Mouse (Mus musculus) adrenal gland, postnatal 10 days (tissue): Measurements from ENCODE around the gene Impdh2. TPM values are rescaled to one million over a fixed set of nuclear protein-coding genes. Genes with fewer than 3 reads are reported as not detected.
"Not testable (repeated sequence)": the region's sequence is repeated elsewhere in the genome, so short reads cannot be mapped to it uniquely, and the experiment has no call there.

Experiments
- DNase-seq: peaks from one replicate; pipeline ENCODE4 v3.0.0; 2021; ENCODE audit warnings: mixed read lengths
- microRNA-seq: library from miRNA; unstranded; fragments of <30 nt; microRNA quantifications from one replicate; pipeline ENCODE4 v1.2.0, GENCODE M21; 2021
- total RNA-seq, 2 experiments: library from RNA; stranded (reverse); gene quantifications; 2 replicates each; pipeline ENCODE4 v1.2.3; 2021

The Impdh2 gene
- total RNA-seq, 2 experiments from 2014 or later = 80.6 to 83.7 TPM

GRCm38 (mm10) chr9:108601986-108602385 lies 41.9 kb downstream of the Impdh2 start:
- DNase-seq = no peak

- DNase-seq = not testable (repeated sequence)
These were observed 47.8 kb downstream of the Impdh2 start for GRCm38 (mm10) chr9:108607929-108608328.

- DNase-seq = no peak
These were observed 48.8 kb downstream of the Impdh2 start for GRCm38 (mm10) chr9:108608889-108609288.

GRCm38 (mm10) chr9:108611488-108611887 lies 51.4 kb downstream of the Impdh2 start:
- DNase-seq = no peak

Small RNA genes within 50 kb of the gene (microRNA-seq; reads per million reads assigned to microRNA genes)
- not detected for gene Gm24083
- gene Mir191 = not detected
- 1,609 reads per million, percentile 81 among the genes with 10 or more reads in this experiment for gene Mir425

Other genes starting within 250 kb of the Impdh2 start
- 100 to 1,000 TPM; 424 to 480 TPM for gene Gpx1, start 221.4 kb upstream of the Impdh2 start, total RNA-seq
- gene Usp4, start 212.4 kb upstream of the Impdh2 start, total RNA-seq = 100 to 1,000 TPM; 101 to 111 TPM
- gene 1700102P08Rik, start 167.5 kb upstream of the Impdh2 start, total RNA-seq = 1 to 10 TPM in 1 of 2 experiments, under 1 TPM in 1; 0.63 to 1.4 TPM
- not detected for gene Ccdc36, start 131.8 kb upstream of the Impdh2 start, total RNA-seq
- gene BC048562, start 123.8 kb upstream of the Impdh2 start, total RNA-seq = not detected
- gene Ccdc71, start 99.8 kb upstream of the Impdh2 start, total RNA-seq = 10 to 100 TPM; 39.3 to 43.6 TPM
- 10 to 100 TPM; 25.6 to 34.8 TPM for gene Klhdc8b, start 98.7 kb upstream of the Impdh2 start, total RNA-seq
- 100 to 1,000 TPM; 108 to 131 TPM for gene Lamb2, start 80.5 kb upstream of the Impdh2 start, total RNA-seq
- gene Usp19, start 69.7 kb upstream of the Impdh2 start, total RNA-seq = 100 to 1,000 TPM; 124 to 156 TPM
- 100 to 1,000 TPM; 137 to 147 TPM for gene Qars, start 52.6 kb upstream of the Impdh2 start, total RNA-seq
- 100 to 1,000 TPM; 108 to 129 TPM for gene Qrich1, start 43.5 kb upstream of the Impdh2 start, total RNA-seq
- 10 to 100 TPM; 64.1 to 68.2 TPM for gene Ndufaf3, start 7.1 kb downstream of the Impdh2 start, total RNA-seq
- gene Dalrd3, start 9.6 kb downstream of the Impdh2 start, total RNA-seq = 10 to 100 TPM; 42.3 to 51.9 TPM
- 100 to 1,000 TPM in 1 of 2 experiments, 10 to 100 TPM in 1; 93.8 to 126 TPM for gene Wdr6, start 18.5 kb downstream of the Impdh2 start, total RNA-seq
- gene P4htm, start 37.4 kb downstream of the Impdh2 start, total RNA-seq = 1 to 10 TPM; 6.1 to 9.6 TPM
- 10 to 100 TPM; 56.1 to 59.9 TPM for gene Arih2, start 89.1 kb downstream of the Impdh2 start, total RNA-seq
- gene Slc25a20, start 101.8 kb downstream of the Impdh2 start, total RNA-seq = 100 to 1,000 TPM; 405 to 421 TPM
- 10 to 100 TPM; 31.3 to 45.1 TPM for gene Prkar2a, start 129.0 kb downstream of the Impdh2 start, total RNA-seq
- gene Ip6k2, start 223.5 kb downstream of the Impdh2 start, total RNA-seq = 10 to 100 TPM; 74.2 to 82.0 TPM
- gene Nckipsd, start 248.1 kb downstream of the Impdh2 start, total RNA-seq = 1 to 10 TPM; 6.9 to 9.5 TPM